Mouse (Mus musculus) lung, adult 2 months (tissue): ENCODE data around the gene Pdcd2.

Source experiments
- CTCF ChIP-seq: fragments of 200-500 bp; IDR thresholded peaks from 2 replicates; pipeline ENCODE4 v1.5.1; 2011; ENCODE audit warnings: mild to moderate bottlenecking, low read length, control low read depth; ENCODE audit not compliant: insufficient read depth
- POLR2A ChIP-seq: fragments of 200-500 bp; IDR thresholded peaks from 2 replicates; pipeline ENCODE4 v1.6.1; 2011; ENCODE audit warnings: low read depth, mild to moderate bottlenecking, control low read depth, low read length, borderline replicate concordance; ENCODE audit errors: extremely low read depth

- TF ChIP-seq POLR2A: no peak
- no peak for TF ChIP-seq CTCF
Measured at GRCm38 (mm10) chr17:15546440-15546839, 19.3 kb upstream of the Pdcd2 start.
